Mouse (Mus musculus): ENCODE results near the gene Mapkbp1.

DNA sequence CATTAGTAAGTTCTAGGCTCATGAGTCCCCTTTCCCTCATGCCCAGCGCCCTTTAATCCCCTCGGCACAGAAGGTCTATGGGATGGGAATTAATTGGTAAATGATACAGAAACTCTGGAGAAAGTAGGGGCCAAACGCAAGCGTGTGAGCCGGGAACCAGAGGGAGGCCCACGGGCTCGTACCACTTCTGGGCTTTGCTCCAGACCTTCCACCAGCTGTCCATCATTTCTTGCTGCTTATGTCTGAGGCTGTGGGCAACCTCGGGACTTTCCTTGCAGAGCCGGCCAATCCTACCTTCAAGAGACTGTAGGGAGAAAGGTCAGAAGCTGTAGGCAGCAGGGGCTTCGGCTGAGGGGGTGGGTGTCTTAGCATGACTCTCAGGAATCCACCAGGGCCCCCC is 83.4 kb downstream of the Mapkbp1 start:
- no peak for TF ChIP-seq CTCF (IDR thresholded peaks at IDR 0.05; ENCODE audit: low read depth, low read length)
- TF ChIP-seq EP300 (IDR thresholded peaks at IDR 0.05; ENCODE audit: insufficient read depth, low read depth, low read length), result no peak
- TF ChIP-seq POLR2A (IDR thresholded peaks at IDR 0.05; ENCODE audit: insufficient read depth, low read length), result no peak

Data from ES-Bruce4 (cell line).